Comparison of ENCODE assay signal across 23 mouse cellular contexts in genomic region chr10:121655907-121656306, GRCm38 (mm10). TPM values are rescaled to one million over a fixed set of nuclear protein-coding genes. Genes with fewer than 3 reads are reported as not detected.
"Had no signal": no experiment of that assay in that cellular context is flagged by ENCODE, and none has a peak within 500 bp of the region (broad histone marks: within the 10 kb centered on the region; RNA-seq: fewer than 3 reads in every experiment).

No protein-coding gene starts in this region.

- H3K4me3 ChIP-seq: limb, embryonic 12.5 days; limb, embryonic 15.5 days; midbrain, embryonic 13.5 days; myocyte; neural tube, embryonic 13.5 days had no signal

- ATAC-seq: intestine, embryonic 16.5 days; liver, postnatal 0 days; lung, postnatal 0 days; midbrain, embryonic 13.5 days; midbrain, embryonic 16.5 days had no signal

- H3K4me2 ChIP-seq: limb, embryonic 12.5 days; limb, embryonic 15.5 days; liver, embryonic 11.5 days; lung, embryonic 14.5 days; midbrain, embryonic 13.5 days; neural tube, embryonic 13.5 days had no signal

- DNase-seq: kidney, adult 18-20 months; kidney, adult 9 months; kidney, postnatal 25 days; left cerebral cortex, postnatal 4 days; liver, postnatal 0 days; lung, embryonic 14.5 days; thymus, postnatal 25 days had no signal

- H3K36me3 ChIP-seq: limb, embryonic 12.5 days; limb, embryonic 15.5 days; midbrain, embryonic 13.5 days; neural tube, embryonic 13.5 days had no signal

- H3K9me3 ChIP-seq: limb, embryonic 12.5 days; limb, embryonic 15.5 days; midbrain, embryonic 13.5 days; neural tube, embryonic 13.5 days had no signal

- H3K4me1 ChIP-seq: limb, embryonic 12.5 days; limb, embryonic 15.5 days; midbrain, embryonic 13.5 days; neural tube, embryonic 13.5 days had no signal

- H3K27ac ChIP-seq: kidney, postnatal 0 days; limb, embryonic 12.5 days; limb, embryonic 15.5 days; liver, embryonic 14.5 days; macrophage; midbrain, embryonic 13.5 days; neural tube, embryonic 13.5 days had no signal

- H3K27me3 ChIP-seq: limb, embryonic 12.5 days; limb, embryonic 15.5 days; midbrain, embryonic 13.5 days; neural tube, embryonic 13.5 days had no signal

- H3K9ac ChIP-seq: limb, embryonic 12.5 days; limb, embryonic 15.5 days; liver, embryonic 14.5 days; liver, postnatal 0 days; lung, embryonic 14.5 days; midbrain, embryonic 13.5 days; neural tube, embryonic 13.5 days had no signal

RNA-seq across cellular contexts. Expression of gene D930020B18Rik, which starts 14.5 kb away (rescaled TPM):
- total RNA-seq: megakaryocyte, adult 5-6 weeks; monocyte, adult 5-6 weeks; neutrophil, adult 5-6 weeks had no signal
- polyA plus RNA-seq: liver, embryonic 11.5 days; liver, postnatal 0 days; macrophage; myocyte; spleen, adult 2 months had no signal
